Mouse (Mus musculus) mouse trophoblast stem cell (cell line): ENCODE measurements around the gene Tgfbr3.

Experiments
- in situ Hi-C, 2 experiments: fragments of 300-500 bp; cut with MseI, MboI; formaldehyde crosslinking; loops; 2 replicates in 1 of 2; 3 replicates in 1 of 2; pipeline ENCODE4 v1.15.1; 2025

Gene Tgfbr3

GRCm38 (mm10) chr5:107177248-107177647 is 112.2 kb downstream of the Tgfbr3 start:
- in situ Hi-C loops, result no loop called here

- in situ Hi-C loops, result no loop called here
Observed at GRCm38 (mm10) chr5:107176796-107177195, 112.6 kb downstream of the Tgfbr3 start.

- in situ Hi-C loops, result no loop called here
Observed at GRCm38 (mm10) chr5:107176196-107176595, 113.2 kb downstream of the Tgfbr3 start.

GRCm38 (mm10) chr5:107174188-107174587 is 115.2 kb downstream of the Tgfbr3 start:
- in situ Hi-C loops, result no loop called here

- in situ Hi-C loops, result no loop called here
Observed at GRCm38 (mm10) chr5:107173483-107173882, 115.9 kb downstream of the Tgfbr3 start.

- in situ Hi-C loops, result no loop called here
Observed at GRCm38 (mm10) chr5:107171861-107172260, 117.6 kb downstream of the Tgfbr3 start.

GRCm38 (mm10) chr5:107169796-107170195 is 119.6 kb downstream of the Tgfbr3 start:
- in situ Hi-C loops, result no loop called here

- in situ Hi-C loops, result no loop called here
Observed at GRCm38 (mm10) chr5:107167872-107168300, 121.5 kb downstream of the Tgfbr3 start.

GRCm38 (mm10) chr5:107167373-107167772 is 122.1 kb downstream of the Tgfbr3 start:
- in situ Hi-C loops, result no loop called here

- in situ Hi-C loops, result no loop called here
Observed at GRCm38 (mm10) chr5:107166659-107167370, 122.6 kb downstream of the Tgfbr3 start.

- in situ Hi-C loops, result no loop called here
Observed at GRCm38 (mm10) chr5:107165734-107166133, 123.7 kb downstream of the Tgfbr3 start.

GRCm38 (mm10) chr5:107165271-107165670 is 124.2 kb downstream of the Tgfbr3 start:
- in situ Hi-C loops, result no loop called here

GRCm38 (mm10) chr5:107164856-107165255 is 124.6 kb downstream of the Tgfbr3 start:
- in situ Hi-C loops, result no loop called here

GRCm38 (mm10) chr5:107164146-107164545 is 125.3 kb downstream of the Tgfbr3 start:
- in situ Hi-C loops, result no loop called here

GRCm38 (mm10) chr5:107163336-107163735 is 126.1 kb downstream of the Tgfbr3 start:
- in situ Hi-C loops, result no loop called here

- in situ Hi-C loops, result no loop called here
Observed at GRCm38 (mm10) chr5:107162812-107163211, 126.6 kb downstream of the Tgfbr3 start.

- in situ Hi-C loops, result no loop called here
Observed at GRCm38 (mm10) chr5:107162319-107162718, 127.1 kb downstream of the Tgfbr3 start.

- in situ Hi-C loops, result no loop called here
Observed at GRCm38 (mm10) chr5:107159914-107160890, 129.2 kb downstream of the Tgfbr3 start.

- in situ Hi-C loops, result no loop called here
Observed at GRCm38 (mm10) chr5:107158531-107159178, 130.8 kb downstream of the Tgfbr3 start.

GRCm38 (mm10) chr5:107157384-107157783 is 132.0 kb downstream of the Tgfbr3 start:
- in situ Hi-C loops, result no loop called here

GRCm38 (mm10) chr5:107156096-107156495 is 133.3 kb downstream of the Tgfbr3 start:
- in situ Hi-C loops, result no loop called here

- in situ Hi-C loops, result no loop called here
Observed at GRCm38 (mm10) chr5:107152989-107153388, 136.4 kb downstream of the Tgfbr3 start.
